8 mouse cellular contexts compared by ENCODE assay signal in the genomic region with DNA sequence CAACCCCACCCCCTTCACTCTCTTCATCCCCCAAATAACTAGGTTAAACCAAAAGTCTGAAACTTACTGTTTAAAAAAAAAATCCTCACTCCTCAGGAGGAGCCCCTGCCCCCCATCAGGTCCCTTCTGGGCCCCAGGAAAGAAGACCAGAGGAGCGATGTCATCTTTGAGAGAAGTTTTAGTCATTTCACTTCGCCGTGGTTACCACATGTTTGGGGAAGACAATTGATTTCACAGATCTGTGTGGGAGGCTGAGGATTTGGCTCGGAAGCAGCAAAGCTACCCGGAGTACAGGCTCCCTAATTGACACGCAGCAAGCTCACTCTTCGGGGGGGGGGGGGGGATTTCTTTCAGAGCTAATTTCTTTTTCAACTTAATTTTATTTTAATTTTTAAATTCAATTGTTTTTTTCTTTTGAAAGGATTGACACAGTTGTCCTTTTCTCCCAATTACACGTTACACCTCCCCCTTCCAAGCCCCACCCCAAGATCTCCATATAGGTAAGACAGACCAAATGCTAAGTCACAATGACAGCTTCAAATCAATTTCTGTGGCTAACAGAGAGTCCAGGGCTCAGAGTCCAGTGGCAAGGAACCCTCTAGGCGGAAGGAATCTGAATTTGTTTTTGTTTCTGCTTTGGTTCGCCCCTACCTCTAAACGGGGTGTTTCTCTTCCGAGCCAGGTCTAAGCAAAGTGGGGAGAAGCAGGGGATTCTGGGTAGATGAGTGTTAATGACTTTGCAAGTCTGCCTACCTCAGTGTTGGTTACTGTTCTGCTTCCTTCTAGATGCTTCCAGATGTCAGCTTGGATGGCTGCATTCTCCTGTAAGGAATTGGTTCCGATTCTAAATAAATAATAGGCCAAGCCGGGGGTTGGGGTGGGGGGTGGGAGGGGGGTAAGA.
DNase-seq lines count a peak whose midpoint lies in the region; ATAC-seq lines count a peak whose summit lies in the region.

No protein-coding gene starts in this region.

- peak overlapping the region; percentile 52 for H3K4me2 ChIP-seq in forebrain, embryonic 16.5 days (ENCODE audit: low read length)
- H3K4me2 ChIP-seq in limb, embryonic 15.5 days: peak overlapping the region; percentile 44
- peak overlapping the region; percentile 58 for H3K4me2 ChIP-seq in neural tube, embryonic 13.5 days

- peak; percentile 33; the same call in 1 of the 2 replicates for ATAC-seq in forebrain, embryonic 16.5 days
- no peak for ATAC-seq in limb, embryonic 15.5 days (ENCODE audit: insufficient number of reproducible peaks, low FRiP score, low TSS enrichment, low read depth)
- ATAC-seq in neural tube, embryonic 13.5 days (ENCODE audit: low read depth): 0 out of 2 replicates have a peak, but pooled peaks have one; percentile 33

- peaks cover 22% of the 10 kb centered on the region for H3K4me1 ChIP-seq in heart, embryonic 10.5 days
- H3K4me1 ChIP-seq in forebrain, embryonic 16.5 days (replicated peaks; ENCODE audit: control insufficient read depth, insufficient read depth, low read length): peaks cover 8% of the 10 kb centered on the region
- peaks cover 13% of the 10 kb centered on the region for H3K4me1 ChIP-seq in limb, embryonic 15.5 days
- H3K4me1 ChIP-seq in neural tube, embryonic 13.5 days (replicated peaks): peaks cover 24% of the 10 kb centered on the region

- no peak overlapping the region for H3K9ac ChIP-seq in forebrain, embryonic 16.5 days (replicated peaks; ENCODE audit: low read depth, low read length)
- no peak overlapping the region for H3K9ac ChIP-seq in limb, embryonic 15.5 days
- H3K9ac ChIP-seq in neural tube, embryonic 13.5 days: peak overlapping the region; percentile 52

- peak overlapping the region; percentile 46 for H3K4me3 ChIP-seq in heart, embryonic 10.5 days
- H3K4me3 ChIP-seq in forebrain, embryonic 16.5 days (replicated peaks; ENCODE audit: low read length): peak overlapping the region; percentile 29
- peak overlapping the region; percentile 28 for H3K4me3 ChIP-seq in limb, embryonic 15.5 days
- H3K4me3 ChIP-seq in neural tube, embryonic 13.5 days: peak overlapping the region; percentile 25

- H3K27me3 ChIP-seq in heart, embryonic 10.5 days (ENCODE audit: insufficient read depth, poor library complexity, severe bottlenecking): no peaks in the 10 kb centered on the region; the same call in 1 of the 2 replicates
- H3K27me3 ChIP-seq in forebrain, embryonic 16.5 days (replicated peaks; ENCODE audit: control insufficient read depth, insufficient read depth, low read length): no peaks in the 10 kb centered on the region
- H3K27me3 ChIP-seq in limb, embryonic 15.5 days: 0 out of 2 replicates have a peak, but pooled peaks cover 4% of the 10 kb centered on the region
- peaks cover 21% of the 10 kb centered on the region for H3K27me3 ChIP-seq in neural tube, embryonic 13.5 days

- intact Hi-C loops in heart, postnatal 25 days (cut with DNase I): loop anchor here (5.0 kb wide), 1 partner anchor 110 kb away; a partner anchor contains a TSS

- DNase-seq in heart, embryonic 10.5 days (ENCODE audit: low spot score): no peak
- no peak for DNase-seq in heart, postnatal 25 days (ENCODE audit: low spot score)
- peak; percentile 46 for DNase-seq in Muller cell, postnatal 12 days (ENCODE audit: inconsistent ontology term)
- no peak for DNase-seq in layer of hippocampus, postnatal 25 days (ENCODE audit: extremely low spot score in 1 of 2, low spot score in 1 of 2)
- no peak for DNase-seq in layer of hippocampus, adult 11-12 months (ENCODE audit: low spot score)

- 16% methylated on average over 14 of the region's 14 CpGs for WGBS in heart, embryonic 10.5 days
- WGBS in forebrain, embryonic 16.5 days: 10% methylated on average over 14 of the region's 14 CpGs
- 10% methylated on average over 14 of the region's 14 CpGs for WGBS in limb, embryonic 15.5 days
- WGBS in neural tube, embryonic 13.5 days: 7% methylated on average over 14 of the region's 14 CpGs

- no peaks in the 10 kb centered on the region for H3K36me3 ChIP-seq in heart, embryonic 10.5 days
- no peaks in the 10 kb centered on the region for H3K36me3 ChIP-seq in forebrain, embryonic 16.5 days (ENCODE audit: control insufficient read depth, insufficient read depth)
- H3K36me3 ChIP-seq in limb, embryonic 15.5 days: no peaks in the 10 kb centered on the region
- no peaks in the 10 kb centered on the region for H3K36me3 ChIP-seq in neural tube, embryonic 13.5 days

- no peaks in the 10 kb centered on the region for H3K9me3 ChIP-seq in heart, embryonic 10.5 days
- no peaks in the 10 kb centered on the region for H3K9me3 ChIP-seq in forebrain, embryonic 16.5 days (ENCODE audit: control insufficient read depth, low read length)
- H3K9me3 ChIP-seq in limb, embryonic 15.5 days: no peaks in the 10 kb centered on the region
- no peaks in the 10 kb centered on the region for H3K9me3 ChIP-seq in neural tube, embryonic 13.5 days

- peak overlapping the region; percentile 47 for H3K27ac ChIP-seq in heart, embryonic 10.5 days
- no peak overlapping the region for H3K27ac ChIP-seq in forebrain, embryonic 16.5 days (ENCODE audit: low read length)
- H3K27ac ChIP-seq in limb, embryonic 15.5 days: no peak overlapping the region
- no peak overlapping the region for H3K27ac ChIP-seq in neural tube, embryonic 13.5 days (replicated peaks)
